Mouse (Mus musculus) limb, embryonic 12.5 days (tissue): Measurements from ENCODE around the gene Mcm3. TPM values are rescaled to one million over a fixed set of nuclear protein-coding genes. Genes with fewer than 3 reads are reported as not detected.
"Not testable (repeated sequence)": the region's sequence is repeated elsewhere in the genome, so short reads cannot be mapped to it uniquely, and the experiment has no call there.

Experiments
- ATAC-seq: fragments of 200-750 bp; cut with Nextera tagmentation; 2 replicates; pipeline ENCODE4 v1.8.0; 2017; ENCODE audit warnings: low read depth, moderate TSS enrichment; ENCODE audit not compliant: insufficient number of reproducible peaks, insufficient read depth, low FRiP score, low TSS enrichment
- H3K27ac ChIP-seq: fragments of 300-500 bp; sonication (generic); 2 replicates; pipeline ENCODE4 v1.5.1; 2016; ENCODE audit warnings: mild to moderate bottlenecking, moderate library complexity
- H3K27me3 ChIP-seq: fragments of 300-500 bp; sonication (generic); 2 replicates; pipeline ENCODE4 v1.6.1; 2016; ENCODE audit warnings: mild to moderate bottlenecking, moderate library complexity
- H3K36me3 ChIP-seq: fragments of 300-500 bp; sonication (generic); 2 replicates; pipeline ENCODE4 v1.6.1; 2016; ENCODE audit warnings: mild to moderate bottlenecking, moderate library complexity
- H3K4me1 ChIP-seq: fragments of 300-500 bp; sonication (generic); replicated peaks from 2 replicates; pipeline ENCODE4 v1.6.1; 2016
- H3K4me2 ChIP-seq: fragments of 300-500 bp; sonication (generic); 2 replicates; pipeline ENCODE4 v1.6.1; 2016; ENCODE audit warnings: mild to moderate bottlenecking, moderate library complexity
- H3K4me3 ChIP-seq: fragments of 300-500 bp; sonication (generic); replicated peaks from 2 replicates; pipeline ENCODE4 v1.5.1; 2016; ENCODE audit warnings: mild to moderate bottlenecking
- H3K9ac ChIP-seq: fragments of 300-500 bp; sonication (generic); replicated peaks from 2 replicates; pipeline ENCODE4 v1.6.1; 2016; ENCODE audit warnings: mild to moderate bottlenecking, moderate library complexity
- H3K9me3 ChIP-seq: fragments of 300-500 bp; sonication (generic); 2 replicates; pipeline ENCODE4 v1.6.1; 2016; ENCODE audit warnings: mild to moderate bottlenecking, moderate library complexity
- WGBS: fragments of 180-500 bp; shearing (Covaris S2); methylation state at CpG from one replicate; pipeline ENCODE4 v1.1.7; 2016; 5-methylcytosine and 5-hydroxymethylcytosine counted together
- polyA plus RNA-seq: library from polyadenylated mRNA; unstranded; fragments of >200 nt; fragmentation: Nextera tagmentation; extraction: Ambion mirVana; gene quantifications from 2 replicates; pipeline ENCODE4 v1.2.1, GENCODE M21; 2016

The Mcm3 gene
- polyA plus RNA-seq, 1 experiment from 2014 or later = 171 TPM

- Histone ChIP-seq H3K27ac (no peak overlapping the region), H3K36me3 (peaks cover 75% of the 10 kb centered on the region), H3K9ac (no peak overlapping the region), H3K9me3 (no peaks in the 10 kb centered on the region), H3K4me3 (no peak overlapping the region), H3K27me3 (no peaks in the 10 kb centered on the region), H3K4me2 (no peak overlapping the region), H3K4me1 (no peaks in the 10 kb centered on the region)
- no peak for ATAC-seq
- 95% methylated on average over 2 of the region's 2 CpGs for WGBS
These were observed 18.8 kb downstream of the Mcm3 start for GRCm38 (mm10) chr1:20801275-20801674.

- H3K4me3 ChIP-seq = no peak overlapping the region
- no peak overlapping the region for H3K27ac ChIP-seq
- no peaks in the 10 kb centered on the region for H3K9me3 ChIP-seq
- ATAC-seq = no peak
- H3K36me3 ChIP-seq = peaks cover 16% of the 10 kb centered on the region
- 89% methylated on average over 5 of the region's 5 CpGs for WGBS
- no peak overlapping the region for H3K9ac ChIP-seq
- H3K4me1 ChIP-seq = no peaks in the 10 kb centered on the region
- H3K4me2 ChIP-seq = no peak overlapping the region
- no peaks in the 10 kb centered on the region for H3K27me3 ChIP-seq
These were observed 24.9 kb downstream of the Mcm3 start for GRCm38 (mm10) chr1:20795178-20795577.

DNA sequence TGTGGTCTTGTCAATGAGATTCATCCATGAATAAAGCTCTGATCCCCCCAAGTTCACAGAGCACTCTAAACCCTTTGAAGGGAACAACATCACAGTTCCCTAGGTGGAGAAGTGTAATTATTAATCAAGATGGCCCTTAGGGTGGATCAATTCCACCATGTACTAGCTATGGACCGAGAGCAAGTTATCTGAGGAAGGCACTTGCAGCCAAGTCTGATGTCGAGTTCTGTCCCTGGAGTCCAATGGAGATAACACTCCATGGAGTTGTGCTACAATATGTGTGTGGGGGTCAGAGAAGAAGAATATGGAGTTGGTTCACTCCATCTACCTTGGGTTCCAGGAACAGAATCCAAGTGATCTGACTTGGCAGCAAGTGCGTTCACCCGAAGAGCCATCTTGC is 25.4 kb downstream of the Mcm3 start:
- no peak for ATAC-seq
- Histone ChIP-seq H3K9me3 (no peaks in the 10 kb centered on the region), H3K9ac (no peak overlapping the region), H3K36me3 (peaks cover 12% of the 10 kb centered on the region), H3K4me3 (no peak overlapping the region), H3K27ac (no peak overlapping the region), H3K4me1 (no peaks in the 10 kb centered on the region), H3K4me2 (no peak overlapping the region), H3K27me3 (no peaks in the 10 kb centered on the region)
- 88% methylated on average over 4 of the region's 4 CpGs for WGBS

GRCm38 (mm10) chr1:20791414-20791813 is 28.7 kb downstream of the Mcm3 start:
- H3K9ac ChIP-seq = no peak overlapping the region
- no peak overlapping the region for H3K4me2 ChIP-seq
- no peaks in the 10 kb centered on the region for H3K36me3 ChIP-seq
- no peak for ATAC-seq
- WGBS = 61% methylated on average over 7 of the region's 7 CpGs
- H3K27ac ChIP-seq = no peak overlapping the region
- H3K4me1 ChIP-seq = no peaks in the 10 kb centered on the region
- H3K27me3 ChIP-seq = no peaks in the 10 kb centered on the region
- no peaks in the 10 kb centered on the region for H3K9me3 ChIP-seq
- no peak overlapping the region for H3K4me3 ChIP-seq

DNA sequence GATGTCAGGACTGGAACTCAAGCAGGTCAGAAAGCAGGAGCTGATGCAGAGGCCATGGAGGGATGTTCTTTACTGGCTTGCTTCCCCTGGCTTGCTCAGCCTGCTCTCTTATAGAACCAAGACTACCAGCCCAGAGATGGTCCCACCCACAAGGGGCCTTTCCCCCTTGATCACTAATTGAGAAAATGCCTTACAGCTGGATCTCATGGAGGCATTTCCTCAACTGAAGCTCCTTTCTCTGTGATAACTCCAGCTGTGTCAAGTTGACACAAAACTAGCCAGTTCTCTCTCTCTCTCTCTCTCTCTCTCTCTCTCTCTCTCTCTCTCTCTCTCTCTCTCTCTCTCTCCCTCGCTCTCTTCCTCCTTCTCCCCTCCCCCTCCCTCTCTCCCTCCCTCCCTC is 29.6 kb downstream of the Mcm3 start, which contains the start of gene Il17f:
Gene Il17f, minus strand, starts transcription at position 101 of the 400 bp plus-strand sequence.
- H3K27me3 ChIP-seq, H3K4me3 ChIP-seq, H3K36me3 ChIP-seq, H3K27ac ChIP-seq, H3K4me2 ChIP-seq, H3K4me1 ChIP-seq, H3K9ac ChIP-seq, H3K9me3 ChIP-seq, ATAC-seq: not testable (repeated sequence)
- WGBS = no CpG with 5 or more reads among the region's 1 CpGs

DNA sequence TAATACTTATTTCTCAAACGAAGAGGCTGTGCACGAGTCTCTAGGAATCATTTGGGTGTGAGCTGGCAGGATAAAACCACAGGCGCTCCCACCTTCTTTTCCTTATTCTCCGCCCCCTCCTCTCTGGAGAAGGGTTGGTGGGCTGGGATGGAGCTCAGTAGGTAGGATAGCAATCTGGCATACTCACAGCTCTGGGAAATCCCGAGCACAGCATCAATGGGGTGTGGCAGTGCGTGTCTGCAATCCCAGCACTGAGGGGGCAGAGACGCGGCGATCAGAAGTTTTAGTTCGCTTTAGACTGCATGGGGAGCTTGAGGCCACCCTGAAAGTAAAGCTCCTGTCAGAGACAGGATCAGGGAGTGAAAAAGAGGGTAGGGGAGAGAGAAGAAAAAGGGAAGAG is 31.7 kb downstream of the Mcm3 start:
- WGBS = 43% methylated on average over 10 of the region's 10 CpGs

DNA sequence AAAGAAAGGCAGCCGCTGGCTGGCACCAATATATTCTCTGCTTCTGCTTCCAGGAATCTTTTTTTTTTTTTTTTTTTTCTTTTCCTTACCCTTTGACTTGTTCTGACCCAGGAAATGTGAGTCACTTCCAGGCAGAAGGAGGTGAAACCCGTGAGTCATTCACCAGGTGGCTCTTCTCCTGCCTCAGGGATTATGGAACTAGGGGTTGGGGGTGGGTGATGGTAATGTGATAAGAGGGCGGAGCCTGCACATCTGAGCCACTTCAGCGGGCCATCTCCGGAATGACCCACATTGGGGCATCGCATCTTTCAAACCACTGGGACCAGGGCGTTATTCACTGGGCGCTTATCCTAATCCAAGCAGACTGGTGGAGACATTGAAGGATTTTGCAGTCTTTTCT is 33.1 kb downstream of the Mcm3 start:
- Histone ChIP-seq H3K9me3 (no peaks in the 10 kb centered on the region), H3K4me2 (no peak overlapping the region), H3K27me3 (no peaks in the 10 kb centered on the region), H3K27ac (no peak overlapping the region), H3K4me3 (no peak overlapping the region), H3K36me3 (no peaks in the 10 kb centered on the region), H3K4me1 (no peaks in the 10 kb centered on the region), H3K9ac (no peak overlapping the region)
- WGBS = 45% methylated on average over 8 of the region's 8 CpGs
- ATAC-seq = no peak

More for the DNA sequence above, 31.7 kb downstream of the Mcm3 start:
- Histone ChIP-seq H3K4me2 (no peak overlapping the region), H3K27ac (no peak overlapping the region), H3K36me3 (no peaks in the 10 kb centered on the region), H3K4me3 (no peak overlapping the region), H3K27me3 (no peaks in the 10 kb centered on the region), H3K9me3 (no peaks in the 10 kb centered on the region), H3K9ac (no peak overlapping the region), H3K4me1 (no peaks in the 10 kb centered on the region)
- no peak for ATAC-seq

DNA sequence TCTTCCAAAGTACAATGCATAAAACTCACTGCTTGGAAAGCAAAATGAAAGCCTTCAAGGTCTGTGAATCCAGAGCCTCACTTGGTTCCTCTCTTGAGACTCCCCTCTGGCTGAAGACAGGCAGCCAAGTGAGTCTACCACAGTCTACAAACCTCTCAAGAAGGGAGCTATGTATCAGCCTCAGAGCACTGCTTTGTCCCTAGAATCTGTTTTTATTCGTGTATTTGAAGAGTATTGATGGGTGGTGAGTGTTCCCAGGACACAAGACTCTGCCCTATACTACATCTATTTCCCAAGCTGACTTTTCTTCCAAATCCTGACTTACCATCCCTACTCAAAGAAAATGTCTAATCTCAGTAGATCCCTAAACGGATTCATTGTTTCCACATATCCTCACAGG is 41.7 kb downstream of the Mcm3 start:
- Histone ChIP-seq H3K27me3 (no peaks in the 10 kb centered on the region), H3K36me3 (no peaks in the 10 kb centered on the region)
- no peak for ATAC-seq

GRCm38 (mm10) chr1:20774026-20774730 is 45.9 kb downstream of the Mcm3 start:
- ATAC-seq, H3K36me3 ChIP-seq: not testable (repeated sequence)
- WGBS = 90% methylated on average over 4 of the region's 4 CpGs

More for the DNA sequence above, 41.7 kb downstream of the Mcm3 start:
- Histone ChIP-seq H3K9ac (no peak overlapping the region), H3K4me1 (no peaks in the 10 kb centered on the region), H3K4me2 (no peak overlapping the region), H3K9me3 (no peaks in the 10 kb centered on the region), H3K4me3 (no peak overlapping the region), H3K27ac (no peak overlapping the region)
- 82% methylated on average over 2 of the region's 2 CpGs for WGBS

GRCm38 (mm10) chr1:20766526-20766925 is 53.6 kb downstream of the Mcm3 start:
- no peak overlapping the region for H3K4me3 ChIP-seq
- no peaks in the 10 kb centered on the region for H3K27me3 ChIP-seq
- H3K27ac ChIP-seq = no peak overlapping the region
- H3K9me3 ChIP-seq = no peaks in the 10 kb centered on the region
- ATAC-seq = no peak
- 76% methylated on average over 6 of the region's 6 CpGs for WGBS
- H3K4me2 ChIP-seq = no peak overlapping the region
- no peak overlapping the region for H3K9ac ChIP-seq
- no peaks in the 10 kb centered on the region for H3K36me3 ChIP-seq
- H3K4me1 ChIP-seq = no peaks in the 10 kb centered on the region

More at GRCm38 (mm10) chr1:20774026-20774730, 45.9 kb downstream of the Mcm3 start:
- H3K4me3 ChIP-seq, H3K4me1 ChIP-seq, H3K9me3 ChIP-seq, H3K4me2 ChIP-seq, H3K27me3 ChIP-seq, H3K9ac ChIP-seq, H3K27ac ChIP-seq: not testable (repeated sequence)

DNA sequence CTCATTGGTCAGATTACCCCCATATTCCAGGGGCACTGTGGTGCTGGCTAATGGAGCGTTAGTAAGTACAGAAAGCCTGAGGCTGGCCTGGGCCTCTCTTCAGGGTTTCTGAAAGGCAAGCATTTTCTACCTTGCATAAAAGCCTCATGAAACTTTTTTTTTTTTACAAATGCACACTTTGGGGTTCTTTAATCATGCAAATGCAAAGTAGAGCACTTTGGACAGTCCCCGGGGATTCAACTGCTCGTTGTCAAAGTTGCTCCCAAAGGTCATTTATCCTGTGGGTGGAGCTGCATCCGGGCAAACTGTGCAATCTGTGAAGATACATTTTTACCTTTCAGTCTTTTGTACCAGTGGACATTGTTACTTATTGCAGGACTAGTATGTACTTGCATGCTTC is 58.7 kb downstream of the Mcm3 start:
- no peak overlapping the region for H3K4me3 ChIP-seq
- no peak overlapping the region for H3K4me2 ChIP-seq
- no peak overlapping the region for H3K9ac ChIP-seq
- H3K27me3 ChIP-seq = no peaks in the 10 kb centered on the region
- H3K27ac ChIP-seq = no peak overlapping the region
- H3K9me3 ChIP-seq = no peaks in the 10 kb centered on the region
- no peaks in the 10 kb centered on the region for H3K36me3 ChIP-seq
- no peak for ATAC-seq
- 77% methylated on average over 4 of the region's 4 CpGs for WGBS
- H3K4me1 ChIP-seq = no peaks in the 10 kb centered on the region

DNA sequence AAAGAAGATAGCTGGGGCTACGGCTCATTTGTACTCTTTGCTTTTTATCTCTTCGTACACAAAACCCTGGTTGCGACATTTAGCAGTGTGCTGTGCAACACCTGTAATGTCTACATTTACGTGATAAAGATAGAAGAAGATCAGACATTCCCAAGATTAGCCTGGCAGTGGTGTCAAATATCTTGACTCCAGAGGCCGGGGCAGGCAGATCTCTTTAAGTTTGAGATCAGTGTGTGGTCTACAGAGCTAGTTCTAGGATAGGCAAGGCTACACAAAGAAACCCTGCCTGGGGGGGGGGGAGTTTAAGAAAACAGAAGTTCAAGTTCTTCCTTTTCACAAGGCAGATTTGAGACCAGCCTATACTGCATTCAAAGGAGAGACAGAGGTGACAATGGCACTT is 59.8 kb downstream of the Mcm3 start:
- H3K9ac ChIP-seq = no peak overlapping the region

More for the DNA sequence above, 59.8 kb downstream of the Mcm3 start:
- H3K27ac ChIP-seq = no peak overlapping the region
- no peaks in the 10 kb centered on the region for H3K27me3 ChIP-seq
- H3K36me3 ChIP-seq = no peaks in the 10 kb centered on the region
- no peak for ATAC-seq
- no peak overlapping the region for H3K4me3 ChIP-seq
- no peaks in the 10 kb centered on the region for H3K4me1 ChIP-seq
- no peaks in the 10 kb centered on the region for H3K9me3 ChIP-seq
- 88% methylated on average over 5 of the region's 5 CpGs for WGBS
- H3K4me2 ChIP-seq = no peak overlapping the region
